Mouse (Mus musculus) liver, postnatal 0 days (tissue): Measurements from ENCODE around the gene Tango2. TPM values are rescaled to one million over a fixed set of nuclear protein-coding genes. Genes with fewer than 3 reads are reported as not detected.

Experiments used
- ATAC-seq: fragments of 200-750 bp; cut with Nextera tagmentation; 2 replicates; pipeline ENCODE4 v1.8.0; 2017; ENCODE audit warnings: mild to moderate bottlenecking, moderate library complexity
- DNase-seq: peaks from one replicate; pipeline ENCODE4 v3.0.0-alpha.2; 2016
- H3K27ac ChIP-seq: fragments of 300-500 bp; sonication (generic); 2 replicates; pipeline ENCODE4 v1.5.1; 2014; ENCODE audit warnings: antibody characterized with exemption, moderate library complexity, mild to moderate bottlenecking, low read depth
- H3K27me3 ChIP-seq: fragments of 300-500 bp; sonication (generic); 2 replicates; pipeline ENCODE4 v1.6.1; 2014; ENCODE audit warnings: low read length, control low read depth, mixed read lengths; ENCODE audit not compliant: insufficient read depth
- H3K36me3 ChIP-seq: fragments of 300-500 bp; sonication (generic); replicated peaks from 2 replicates; pipeline ENCODE4 v1.6.1; 2014; ENCODE audit warnings: mild to moderate bottlenecking, control low read depth, low read length, moderate library complexity, mixed read lengths; ENCODE audit not compliant: insufficient read depth
- H3K4me1 ChIP-seq: fragments of 300-500 bp; sonication (generic); 2 replicates; pipeline ENCODE4 v1.6.1; 2014; ENCODE audit warnings: antibody characterized with exemption, mild to moderate bottlenecking, control low read depth; ENCODE audit not compliant: insufficient read depth
- H3K4me2 ChIP-seq: fragments of 300-500 bp; sonication (generic); 2 replicates; pipeline ENCODE4 v1.6.1; 2014; ENCODE audit warnings: low read depth, mild to moderate bottlenecking, low read length, moderate library complexity, mixed read lengths
- H3K4me3 ChIP-seq: fragments of 300-500 bp; sonication (generic); 2 replicates; pipeline ENCODE4 v1.5.1; 2014; ENCODE audit warnings: low read depth, low read length
- H3K9ac ChIP-seq: fragments of 300-500 bp; sonication (generic); replicated peaks from 2 replicates; pipeline ENCODE4 v1.6.1; 2014; ENCODE audit warnings: mild to moderate bottlenecking, moderate library complexity
- H3K9me3 ChIP-seq: fragments of 300-500 bp; sonication (generic); 2 replicates; pipeline ENCODE4 v1.6.1; 2016; ENCODE audit warnings: mild to moderate bottlenecking, control low read depth, low read length, mixed read lengths
- CTCF ChIP-seq: sonication (generic); IDR thresholded peaks from 2 replicates; pipeline ENCODE4 v1.5.1; 2016; ENCODE audit warnings: antibody characterized with exemption, low read depth
- EP300 ChIP-seq: IDR thresholded peaks from 2 replicates; pipeline ENCODE4 v1.6.1; 2016; ENCODE audit warnings: antibody characterized with exemption, low read depth, mild to moderate bottlenecking
- WGBS: fragments of 180-500 bp; shearing (Covaris S2); extraction: QIAGEN DNeasy Blood & Tissue Kit; methylation state at CpG from one replicate; pipeline ENCODE4 v1.1.7; 2014; ENCODE audit not compliant: insufficient replicate concordance; 5-methylcytosine and 5-hydroxymethylcytosine counted together
- polyA plus RNA-seq: library from polyadenylated mRNA; unstranded; fragments of >200 nt; fragmentation: Nextera tagmentation; extraction: Ambion mirVana; gene quantifications from 2 replicates; pipeline ENCODE4 v1.2.1, GENCODE M21; 2015

Tango2 gene
- polyA plus RNA-seq, 1 experiment from 2014 or later: 61.1 TPM

DNA sequence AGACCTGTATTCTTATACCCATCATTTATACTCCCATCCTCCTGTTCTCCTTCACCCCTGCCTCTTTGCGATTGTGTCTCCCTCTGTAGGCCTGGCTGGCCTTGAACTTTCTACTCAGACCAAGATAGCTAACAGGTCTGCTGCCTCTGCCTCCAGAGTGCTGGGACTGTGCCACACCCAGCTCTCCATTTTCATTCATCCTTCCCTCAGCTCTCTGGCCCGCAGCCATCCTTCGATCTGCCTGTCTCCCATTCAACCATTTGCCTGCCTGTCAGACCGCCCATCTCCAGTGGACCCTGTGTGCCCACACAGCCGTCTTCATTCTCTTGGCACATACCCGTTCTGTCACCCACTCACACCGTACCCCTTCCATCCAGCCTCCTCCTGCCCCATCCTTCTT lies 36.3 kb upstream of the Tango2 start:
- H3K4me3 ChIP-seq: no peak overlapping the region
- no peak overlapping the region for H3K9ac ChIP-seq
- H3K4me1 ChIP-seq: peaks cover 19% of the 10 kb centered on the region
- 81% methylated on average over 7 of the region's 7 CpGs for WGBS
- DNase-seq (no peak), ATAC-seq (no peak)
- H3K27me3 ChIP-seq: no peaks in the 10 kb centered on the region
- H3K27ac ChIP-seq: no peak overlapping the region
- TF ChIP-seq EP300: no peak
- TF ChIP-seq CTCF: no peak
- H3K9me3 ChIP-seq: no peaks in the 10 kb centered on the region
- no peak overlapping the region for H3K4me2 ChIP-seq
- no peaks in the 10 kb centered on the region for H3K36me3 ChIP-seq

- 78% methylated on average over 3 of the region's 3 CpGs for WGBS
- no peaks in the 10 kb centered on the region for H3K9me3 ChIP-seq
- peak overlapping the region; percentile 53; the same call in 1 of the 2 replicates for H3K27ac ChIP-seq
- no peak for ATAC-seq
- no peaks in the 10 kb centered on the region for H3K27me3 ChIP-seq
- DNase-seq: no peak
- H3K4me2 ChIP-seq: no peak overlapping the region
- H3K36me3 ChIP-seq: no peaks in the 10 kb centered on the region
- peaks cover 14% of the 10 kb centered on the region for H3K4me1 ChIP-seq
- no peak overlapping the region for H3K9ac ChIP-seq
- H3K4me3 ChIP-seq: no peak overlapping the region
- no peak for TF ChIP-seq CTCF
- no peak for TF ChIP-seq EP300
These were observed 35.9 kb upstream of the Tango2 start for GRCm38 (mm10) chr16:18383756-18384155.

DNA sequence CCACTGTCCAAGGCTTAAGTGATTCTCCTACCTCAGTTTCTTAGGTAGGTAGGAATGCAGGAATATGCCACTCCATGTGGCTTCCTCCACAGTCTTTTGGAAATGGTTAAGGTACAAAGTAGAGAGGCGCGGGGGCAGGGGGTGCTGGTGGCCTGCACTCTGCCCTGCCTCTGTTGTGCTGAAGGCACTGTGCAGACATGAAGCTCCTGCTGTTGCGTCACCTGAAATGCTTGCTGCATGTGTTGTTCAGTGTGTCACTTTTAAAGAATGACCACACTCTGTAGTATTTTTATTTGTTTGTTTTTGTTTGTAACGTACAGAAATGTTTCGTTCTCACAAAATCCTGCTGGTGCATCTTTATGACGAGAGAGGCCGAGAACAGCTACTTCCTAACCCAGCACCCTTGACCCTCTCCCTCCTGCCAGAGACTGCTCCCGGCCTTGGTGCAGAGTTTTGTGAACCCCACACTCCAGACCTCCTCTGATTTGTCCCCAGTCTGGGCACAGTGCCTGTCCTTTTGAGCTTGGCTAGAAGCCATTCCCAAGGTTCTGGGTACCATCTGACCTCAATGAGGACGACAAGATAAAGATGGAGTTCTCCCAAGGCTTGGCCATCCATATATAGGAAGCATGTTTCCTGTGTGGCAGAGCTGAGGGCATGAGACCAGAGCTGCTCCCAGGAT lies 35.3 kb upstream of the Tango2 start:
- DNase-seq (no peak), ATAC-seq (peak; percentile 59)
- H3K4me2 ChIP-seq: no peak overlapping the region
- H3K9me3 ChIP-seq: no peaks in the 10 kb centered on the region
- H3K4me3 ChIP-seq: no peak overlapping the region
- peak overlapping the region; percentile 53; the same call in 1 of the 2 replicates for H3K27ac ChIP-seq
- H3K36me3 ChIP-seq: no peaks in the 10 kb centered on the region
- 61% methylated on average over 9 of the region's 9 CpGs for WGBS
- no peak overlapping the region for H3K9ac ChIP-seq
- H3K4me1 ChIP-seq: peaks cover 8% of the 10 kb centered on the region
- no peak for TF ChIP-seq EP300
- no peak for TF ChIP-seq CTCF
- no peaks in the 10 kb centered on the region for H3K27me3 ChIP-seq

GRCm38 (mm10) chr16:18381621-18382258 lies 33.8 kb upstream of the Tango2 start:
- Histone ChIP-seq H3K4me2 (no peak overlapping the region), H3K4me1 (peaks cover 10% of the 10 kb centered on the region), H3K9me3 (no peaks in the 10 kb centered on the region), H3K4me3 (no peak overlapping the region), H3K27ac (no peak overlapping the region), H3K36me3 (no peaks in the 10 kb centered on the region), H3K9ac (no peak overlapping the region), H3K27me3 (no peaks in the 10 kb centered on the region)
- TF ChIP-seq CTCF: no peak
- TF ChIP-seq EP300: no peak
- ATAC-seq (no peak), DNase-seq (no peak)
- WGBS: 77% methylated on average over 6 of the region's 6 CpGs

GRCm38 (mm10) chr16:18380495-18381063 lies 32.7 kb upstream of the Tango2 start:
- Histone ChIP-seq H3K4me2 (no peak overlapping the region), H3K9me3 (no peaks in the 10 kb centered on the region), H3K27me3 (no peaks in the 10 kb centered on the region), H3K36me3 (no peaks in the 10 kb centered on the region), H3K27ac (no peak overlapping the region), H3K4me1 (peaks cover 13% of the 10 kb centered on the region), H3K9ac (no peak overlapping the region), H3K4me3 (no peak overlapping the region)
- 78% methylated on average over 6 of the region's 6 CpGs for WGBS
- no peak for TF ChIP-seq EP300
- TF ChIP-seq CTCF: no peak
- DNase-seq (no peak), ATAC-seq (no peak)

DNA sequence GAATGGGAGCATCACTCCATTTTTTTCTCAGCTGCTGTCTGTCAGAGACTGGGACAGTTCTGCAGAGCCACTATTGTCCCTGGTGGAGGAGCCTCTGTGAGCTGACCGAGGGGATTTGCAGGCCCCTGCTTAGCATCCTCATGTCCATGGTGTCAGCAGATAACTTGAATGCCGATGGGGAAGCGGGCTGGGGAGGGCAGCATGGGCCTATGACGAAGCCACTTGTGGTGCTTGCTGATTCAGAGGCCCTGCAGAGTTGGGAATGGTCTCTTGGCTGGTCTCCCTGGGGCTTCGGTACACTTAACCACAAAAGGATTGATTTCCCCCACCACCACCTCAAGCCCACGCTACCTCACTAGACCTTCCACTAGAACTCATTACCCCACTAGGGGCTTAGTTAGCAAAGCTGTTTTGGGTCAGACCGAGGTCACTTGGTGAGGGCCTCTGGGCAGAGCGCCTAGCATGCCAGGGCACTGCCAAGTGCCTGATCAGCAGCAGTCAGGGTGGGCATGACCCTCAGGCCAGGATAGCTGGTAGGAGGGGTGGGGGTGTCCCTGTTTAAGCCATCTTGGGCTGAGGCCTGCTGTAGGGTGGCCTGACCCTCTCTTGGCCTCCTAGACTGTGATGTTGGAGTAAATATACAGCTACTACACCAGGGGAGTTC lies 31.6 kb upstream of the Tango2 start:
- 79% methylated on average over 8 of the region's 8 CpGs for WGBS
- Histone ChIP-seq H3K27me3 (no peaks in the 10 kb centered on the region), H3K4me1 (peaks cover 13% of the 10 kb centered on the region), H3K4me3 (no peak overlapping the region), H3K4me2 (no peak overlapping the region), H3K27ac (no peak overlapping the region), H3K36me3 (no peaks in the 10 kb centered on the region), H3K9ac (no peak overlapping the region), H3K9me3 (no peaks in the 10 kb centered on the region)
- no peak for ATAC-seq
- DNase-seq: no peak
- TF ChIP-seq CTCF (no peak), EP300 (no peak)
